Mouse (Mus musculus) kidney, adult 18-20 months (tissue): ENCODE measurements around the gene Syndig1.

Experiments
- DNase-seq: peaks from one replicate; pipeline ENCODE4 v3.0.0; 2021

The Syndig1 gene

GRCm38 (mm10) chr2:149828911-149829310, at the start of gene Syndig1:
Syndig1 (plus strand) TSS chr2:149829211.
- DNase-seq, result no peak

GRCm38 (mm10) chr2:149798613-149799012, 30.4 kb upstream of the Syndig1 start:
- no peak for DNase-seq

- no peak for DNase-seq
Observed at GRCm38 (mm10) chr2:149804599-149805140, 24.3 kb upstream of the Syndig1 start.

- no peak for DNase-seq
Observed at GRCm38 (mm10) chr2:149805256-149805655, 23.8 kb upstream of the Syndig1 start.

GRCm38 (mm10) chr2:149812899-149813298, 16.1 kb upstream of the Syndig1 start:
- no peak for DNase-seq

GRCm38 (mm10) chr2:149818395-149818794, 10.6 kb upstream of the Syndig1 start:
- no peak for DNase-seq

GRCm38 (mm10) chr2:149819751-149820150, 9.3 kb upstream of the Syndig1 start:
- DNase-seq, result no peak

GRCm38 (mm10) chr2:149820201-149820600, 8.8 kb upstream of the Syndig1 start:
- no peak for DNase-seq

GRCm38 (mm10) chr2:149829955-149830535, 1.0 kb downstream of the Syndig1 start:
- DNase-seq, result no peak

- peak; percentile 2 for DNase-seq
Observed at GRCm38 (mm10) chr2:149830536-149831458, 1.8 kb downstream of the Syndig1 start, which contains the start of gene C530025M09Rik. C530025M09Rik (minus strand) TSS chr2:149831213.

GRCm38 (mm10) chr2:149831459-149832245, 2.6 kb downstream of the Syndig1 start:
- DNase-seq, result no peak

GRCm38 (mm10) chr2:149832301-149832700, 3.3 kb downstream of the Syndig1 start:
- DNase-seq, result no peak

GRCm38 (mm10) chr2:149835091-149835490, 6.1 kb downstream of the Syndig1 start:
- no peak for DNase-seq

GRCm38 (mm10) chr2:149836471-149837135, 7.6 kb downstream of the Syndig1 start:
- DNase-seq, result no peak

GRCm38 (mm10) chr2:149839666-149840065, 10.7 kb downstream of the Syndig1 start:
- DNase-seq, result no peak

GRCm38 (mm10) chr2:149844575-149844974, 15.6 kb downstream of the Syndig1 start:
- no peak for DNase-seq

- DNase-seq, result no peak
Observed at GRCm38 (mm10) chr2:149848778-149849177, 19.8 kb downstream of the Syndig1 start.

- DNase-seq, result no peak
Observed at GRCm38 (mm10) chr2:149861002-149861401, 32.0 kb downstream of the Syndig1 start.

GRCm38 (mm10) chr2:149865914-149866435, 37.0 kb downstream of the Syndig1 start:
- no peak for DNase-seq

GRCm38 (mm10) chr2:149870496-149870895, 41.5 kb downstream of the Syndig1 start:
- no peak for DNase-seq

GRCm38 (mm10) chr2:149872496-149872895, 43.5 kb downstream of the Syndig1 start:
- no peak for DNase-seq

- DNase-seq, result no peak
Observed at GRCm38 (mm10) chr2:149873346-149873745, 44.3 kb downstream of the Syndig1 start.
